Mouse (Mus musculus) hindbrain, postnatal 0 days (tissue): ENCODE data around the gene Wdr25. TPM values are rescaled to one million over a fixed set of nuclear protein-coding genes. Genes with fewer than 3 reads are reported as not detected.

ENCODE experiments used
- ATAC-seq: fragments of 200-750 bp; cut with Nextera tagmentation; 2 replicates; pipeline ENCODE4 v1.8.0; 2017; ENCODE audit warnings: mild to moderate bottlenecking, moderate TSS enrichment, moderate library complexity
- DNase-seq: peaks from one replicate; pipeline ENCODE4 v3.0.0-alpha.2; 2015; ENCODE audit warnings: low spot score
- H3K27ac ChIP-seq: fragments of 300-500 bp; sonication (generic); 2 replicates; pipeline ENCODE4 v1.5.1; 2014; ENCODE audit warnings: mild to moderate bottlenecking
- H3K27me3 ChIP-seq: fragments of 300-500 bp; sonication (generic); 2 replicates; pipeline ENCODE4 v1.6.1; 2014; ENCODE audit warnings: low read length, mixed read lengths; ENCODE audit not compliant: insufficient read depth
- H3K36me3 ChIP-seq: fragments of 300-500 bp; sonication (generic); 2 replicates; pipeline ENCODE4 v1.6.1; 2014; ENCODE audit warnings: low read length, mixed read lengths; ENCODE audit not compliant: insufficient read depth
- H3K4me1 ChIP-seq: fragments of 300-500 bp; sonication (generic); 2 replicates; pipeline ENCODE4 v1.6.1; 2014; ENCODE audit warnings: antibody characterized with exemption, low read length, mixed read lengths; ENCODE audit not compliant: insufficient read depth
- H3K4me2 ChIP-seq: fragments of 300-500 bp; sonication (generic); 2 replicates; pipeline ENCODE4 v1.6.1; 2014; ENCODE audit warnings: low read depth, mild to moderate bottlenecking, low read length, moderate library complexity, mixed read lengths
- H3K4me3 ChIP-seq: fragments of 300-500 bp; sonication (generic); 2 replicates; pipeline ENCODE4 v1.5.1; 2014; ENCODE audit warnings: low read length
- H3K9ac ChIP-seq: fragments of 300-500 bp; sonication (generic); replicated peaks from 2 replicates; pipeline ENCODE4 v1.6.1; 2014; ENCODE audit warnings: mild to moderate bottlenecking, low read length, moderate library complexity, mixed read lengths
- H3K9me3 ChIP-seq: fragments of 300-500 bp; sonication (generic); 2 replicates; pipeline ENCODE4 v1.6.1; 2016; ENCODE audit warnings: low read length, mixed read lengths
- CTCF ChIP-seq: IDR thresholded peaks from 2 replicates; pipeline ENCODE4 v1.5.1; 2016; ENCODE audit warnings: antibody characterized with exemption, control low read depth, low read depth
- WGBS: fragments of 180-500 bp; shearing (Covaris S2); extraction: QIAGEN DNeasy Blood & Tissue Kit; methylation state at CpG from one replicate; pipeline ENCODE4 v1.1.7; 2014; 5-methylcytosine and 5-hydroxymethylcytosine counted together
- polyA plus RNA-seq: library from polyadenylated mRNA; unstranded; fragments of >200 nt; fragmentation: Nextera tagmentation; extraction: Ambion mirVana; gene quantifications from 2 replicates; pipeline ENCODE4 v1.2.1, GENCODE M21; 2015
- total RNA-seq: library from RNA; depleted of rRNA; stranded (reverse); fragments of >200 nt; gene quantifications from 2 replicates; pipeline ENCODE4 v1.2.3, GENCODE M21; 2014

The Wdr25 gene
- total and polyA plus RNA-seq, 2 experiments from 2014 or later = 4.7 to 5.8 TPM

GRCm38 (mm10) chr12:108972234-108972633, 78.8 kb downstream of the Wdr25 start:
- ATAC-seq = no peak
- H3K9me3 ChIP-seq = no peaks in the 10 kb centered on the region

GRCm38 (mm10) chr12:108979977-108980376, 86.5 kb downstream of the Wdr25 start:
- no peak overlapping the region for H3K27ac ChIP-seq
- no peaks in the 10 kb centered on the region for H3K9me3 ChIP-seq
- no peaks in the 10 kb centered on the region for H3K4me1 ChIP-seq
- H3K36me3 ChIP-seq = no peaks in the 10 kb centered on the region
- WGBS = 23% methylated on average over 9 of the region's 10 CpGs
- no peak overlapping the region for H3K9ac ChIP-seq
- H3K4me3 ChIP-seq = no peak overlapping the region
- ATAC-seq = no peak
- H3K4me2 ChIP-seq = no peak overlapping the region
- no peak for DNase-seq
- peak; percentile 59 for TF ChIP-seq CTCF
- H3K27me3 ChIP-seq = no peaks in the 10 kb centered on the region

More at GRCm38 (mm10) chr12:108972234-108972633, 78.8 kb downstream of the Wdr25 start:
- H3K4me3 ChIP-seq = no peak overlapping the region
- no peak for TF ChIP-seq CTCF
- no peaks in the 10 kb centered on the region for H3K36me3 ChIP-seq
- WGBS = 91% methylated on average over 14 of the region's 14 CpGs
- DNase-seq = no peak
- no peak overlapping the region for H3K4me2 ChIP-seq
- no peak overlapping the region for H3K27ac ChIP-seq
- H3K9ac ChIP-seq = no peak overlapping the region
- H3K4me1 ChIP-seq = peaks cover 6% of the 10 kb centered on the region; the same call in 1 of the 2 replicates
- no peaks in the 10 kb centered on the region for H3K27me3 ChIP-seq

GRCm38 (mm10) chr12:108981941-108982683, 88.7 kb downstream of the Wdr25 start:
- Histone ChIP-seq H3K27ac (no peak overlapping the region), H3K27me3 (no peaks in the 10 kb centered on the region), H3K9me3 (no peaks in the 10 kb centered on the region), H3K4me2 (no peak overlapping the region), H3K4me3 (no peak overlapping the region), H3K4me1 (no peaks in the 10 kb centered on the region), H3K36me3 (no peaks in the 10 kb centered on the region), H3K9ac (no peak overlapping the region)
- 0 out of 2 replicates have a peak, but pooled peaks have one; percentile 13 for ATAC-seq
- 34% methylated on average over 14 of the region's 14 CpGs for WGBS
- TF ChIP-seq CTCF = no peak
- DNase-seq = no peak

GRCm38 (mm10) chr12:108982684-108982960, 89.2 kb downstream of the Wdr25 start:
- no peaks in the 10 kb centered on the region for H3K4me1 ChIP-seq
- H3K4me3 ChIP-seq = no peak overlapping the region
- no peaks in the 10 kb centered on the region for H3K9me3 ChIP-seq
- H3K9ac ChIP-seq = no peak overlapping the region
- H3K36me3 ChIP-seq = no peaks in the 10 kb centered on the region
- no peak for ATAC-seq
- H3K4me2 ChIP-seq = no peak overlapping the region
- WGBS = 32% methylated on average over 6 of the region's 6 CpGs
- no peaks in the 10 kb centered on the region for H3K27me3 ChIP-seq
- DNase-seq = no peak
- no peak overlapping the region for H3K27ac ChIP-seq
- no peak for TF ChIP-seq CTCF

DNA sequence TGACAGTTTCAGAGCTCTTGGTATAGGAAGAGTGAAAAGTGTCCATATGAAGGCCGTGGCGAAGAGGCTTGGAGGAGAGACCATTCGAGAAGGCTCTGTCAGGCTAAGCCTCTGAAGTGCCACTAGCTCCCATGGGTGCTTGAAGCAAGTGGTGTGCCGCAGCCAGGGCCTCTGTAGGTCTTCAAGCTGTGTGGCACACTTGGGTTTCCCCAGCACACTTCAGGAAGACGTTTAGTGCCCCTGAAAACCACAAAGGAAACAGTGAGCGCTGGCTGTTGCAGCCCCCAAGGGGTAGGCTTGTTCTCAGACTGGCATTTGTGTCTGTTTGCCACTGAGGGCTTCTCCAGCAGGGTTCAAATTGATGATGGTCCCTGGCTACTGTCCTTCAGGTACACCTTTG, 90.1 kb downstream of the Wdr25 start:
- no peak overlapping the region for H3K4me2 ChIP-seq
- no peaks in the 10 kb centered on the region for H3K4me1 ChIP-seq
- H3K27me3 ChIP-seq = no peaks in the 10 kb centered on the region
- DNase-seq = no peak
- no peak overlapping the region for H3K9ac ChIP-seq
- H3K36me3 ChIP-seq = no peaks in the 10 kb centered on the region
- H3K9me3 ChIP-seq = no peaks in the 10 kb centered on the region
- no peak for ATAC-seq
- no peak for TF ChIP-seq CTCF
- H3K4me3 ChIP-seq = no peak overlapping the region
- H3K27ac ChIP-seq = no peak overlapping the region
- 88% methylated on average over 6 of the region's 6 CpGs for WGBS

- ATAC-seq (no peak), DNase-seq (peak; percentile 27)
- no peak for TF ChIP-seq CTCF
- Histone ChIP-seq H3K4me2 (no peak overlapping the region), H3K4me3 (no peak overlapping the region), H3K36me3 (no peaks in the 10 kb centered on the region), H3K27ac (no peak overlapping the region), H3K9ac (no peak overlapping the region), H3K9me3 (no peaks in the 10 kb centered on the region), H3K27me3 (no peaks in the 10 kb centered on the region), H3K4me1 (no peaks in the 10 kb centered on the region)
- 51% methylated on average over 8 of the region's 8 CpGs for WGBS
Observed at GRCm38 (mm10) chr12:108984471-108984870, 91.0 kb downstream of the Wdr25 start.

DNA sequence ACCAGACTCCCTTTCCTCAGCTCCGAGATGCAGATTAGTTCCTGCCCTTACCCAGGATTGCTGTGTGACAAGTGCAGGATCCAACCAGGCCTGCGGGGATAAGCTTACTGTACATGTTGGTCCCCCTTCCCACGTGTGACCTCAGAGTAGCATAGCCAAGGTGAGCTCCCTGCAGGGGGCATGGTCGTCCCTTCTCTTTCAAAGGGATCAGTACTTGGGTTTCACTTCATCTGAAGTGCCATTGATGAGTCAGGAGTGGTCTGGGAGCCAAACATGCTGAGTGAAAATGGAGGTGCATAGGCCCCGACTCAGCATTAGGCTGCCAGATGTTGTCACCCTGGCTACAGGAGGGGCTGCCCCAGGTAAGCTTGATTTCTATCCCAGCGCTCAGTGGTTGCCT, 91.6 kb downstream of the Wdr25 start:
- ATAC-seq = no peak
- Histone ChIP-seq H3K36me3 (no peaks in the 10 kb centered on the region), H3K9ac (no peak overlapping the region), H3K27ac (no peak overlapping the region), H3K4me3 (no peak overlapping the region), H3K4me1 (no peaks in the 10 kb centered on the region), H3K9me3 (no peaks in the 10 kb centered on the region), H3K27me3 (no peaks in the 10 kb centered on the region), H3K4me2 (no peak overlapping the region)
- TF ChIP-seq CTCF = no peak
- DNase-seq = no peak
- WGBS = 67% methylated on average over 6 of the region's 6 CpGs
